Mouse (Mus musculus): ENCODE measurements around the gene Scn4b. TPM values are rescaled to one million over a fixed set of nuclear protein-coding genes. Genes with fewer than 3 reads are reported as not detected.

Gene Scn4b
- polyA plus RNA-seq, 1 experiment from 2014 or later: 0.28 TPM

DNA sequence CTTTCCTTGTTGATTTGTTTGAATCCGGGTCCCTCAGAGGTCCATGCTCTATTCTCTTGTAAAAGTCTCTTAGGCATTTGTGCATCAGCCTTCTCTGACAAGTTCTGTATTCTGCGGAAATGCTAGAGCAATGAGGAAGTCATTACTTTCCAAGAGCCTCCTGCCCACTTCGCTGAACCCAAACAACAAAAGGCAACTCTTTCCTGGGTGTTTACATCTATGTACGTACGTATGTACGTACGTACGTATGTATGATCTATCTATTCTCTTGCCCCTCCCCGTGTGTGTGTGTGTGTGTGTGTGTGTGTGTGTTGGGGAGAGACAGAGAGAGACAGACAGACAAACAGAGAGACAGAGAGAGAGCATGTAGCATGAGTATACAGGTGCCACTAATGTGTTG is 21.4 kb upstream of the Scn4b start:
- Histone ChIP-seq H3K4me1 (replicated peaks) (peaks cover 35% of the 10 kb centered on the region), H3K27ac (no peak overlapping the region), H3K27me3 (no peaks in the 10 kb centered on the region; the same call in 1 of the 2 replicates), H3K9me3 (no peaks in the 10 kb centered on the region), H3K4me3 (replicated peaks) (no peak overlapping the region), H3K9ac (replicated peaks) (no peak overlapping the region), H3K4me2 (no peak overlapping the region), H3K36me3 (no peaks in the 10 kb centered on the region)
- WGBS: 60% methylated on average over 9 of the region's 9 CpGs
- no peak for ATAC-seq (ENCODE audit: insufficient number of reproducible peaks, insufficient read depth, low FRiP score, low TSS enrichment, low read depth)

DNA sequence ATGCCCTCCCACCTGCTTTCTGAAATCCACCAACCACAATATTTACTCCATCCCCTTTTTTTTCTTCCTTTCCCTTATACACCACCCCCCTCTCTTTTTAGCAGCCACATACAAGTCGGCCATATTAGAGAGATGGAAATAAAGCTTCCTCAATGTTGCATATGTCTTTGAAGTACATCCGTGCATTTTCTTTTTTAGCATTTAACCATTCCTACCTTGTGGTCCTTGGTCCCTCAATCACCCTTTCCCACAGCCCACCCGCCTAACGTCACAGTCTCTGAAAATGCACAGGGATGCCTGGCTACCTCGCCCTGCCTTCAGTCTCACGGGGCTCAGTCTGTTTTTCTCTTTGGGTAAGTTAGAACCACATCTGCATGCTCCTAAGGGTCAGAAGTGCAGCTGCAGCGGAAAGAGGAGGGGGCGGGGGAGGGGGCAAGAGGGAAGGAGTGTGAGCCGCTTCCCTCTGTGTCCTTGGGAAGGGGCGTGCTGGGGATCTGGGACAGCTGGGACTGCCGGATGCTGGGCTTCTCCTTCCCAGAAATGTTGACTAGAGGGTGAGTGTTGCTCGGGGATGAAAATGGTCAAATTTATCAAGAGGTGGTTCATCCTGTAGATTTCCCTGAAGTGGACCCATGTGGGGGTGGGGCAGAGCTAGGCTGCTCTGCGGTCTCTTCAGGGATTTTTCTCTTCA is 20.3 kb upstream of the Scn4b start, which contains the start of gene Scn2b:
Scn2b (plus strand) TSS at position 42 of the 691 bp plus-strand sequence.
- WGBS: under 1% methylated on average over 13 of the region's 13 CpGs
- H3K27ac ChIP-seq: peak within 1 kb of the TSS; percentile 94
- H3K4me1 ChIP-seq (replicated peaks): peaks cover 44% of the 10 kb centered on the region
- H3K4me3 ChIP-seq (replicated peaks): peak within 1 kb of the TSS; percentile 68
- 0 out of 2 replicates have a peak, but pooled peaks have one; percentile 53 for ATAC-seq (ENCODE audit: insufficient number of reproducible peaks, insufficient read depth, low FRiP score, low TSS enrichment, low read depth)
- peak within 1 kb of the TSS; percentile 84 for H3K4me2 ChIP-seq
- H3K27me3 ChIP-seq: no peaks in the 10 kb centered on the region; the same call in 1 of the 2 replicates
- no peaks in the 10 kb centered on the region for H3K9me3 ChIP-seq
- no peaks in the 10 kb centered on the region for H3K36me3 ChIP-seq
- peak within 1 kb of the TSS; percentile 77 for H3K9ac ChIP-seq (replicated peaks)

DNA sequence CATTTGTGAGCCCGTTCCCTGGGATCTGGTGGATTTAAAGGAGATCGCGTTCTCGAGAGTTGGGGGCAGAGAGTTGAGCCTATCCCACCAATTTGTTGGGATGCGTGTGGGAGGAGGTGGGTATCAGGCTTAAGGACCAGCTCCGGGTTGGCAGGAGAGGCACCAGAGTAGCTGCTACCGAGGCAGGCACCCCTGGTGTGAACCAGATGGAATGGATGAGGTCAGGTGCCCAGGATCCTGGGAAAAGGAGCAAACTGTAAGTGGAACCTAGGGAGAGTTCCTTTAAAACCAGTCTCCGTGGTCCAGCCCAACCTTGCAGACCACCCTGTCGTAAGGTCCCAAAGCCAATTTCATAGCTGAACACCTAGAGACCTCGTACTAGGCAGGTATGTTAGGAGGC is 19.6 kb upstream of the Scn4b start:
- peak overlapping the region; percentile 77 for H3K9ac ChIP-seq (replicated peaks)
- peak overlapping the region; percentile 68 for H3K4me3 ChIP-seq (replicated peaks)
- WGBS: 13% methylated on average over 10 of the region's 10 CpGs
- no peaks in the 10 kb centered on the region for H3K36me3 ChIP-seq
- H3K9me3 ChIP-seq: no peaks in the 10 kb centered on the region
- H3K4me2 ChIP-seq: peak overlapping the region; percentile 84
- H3K4me1 ChIP-seq (replicated peaks): peaks cover 44% of the 10 kb centered on the region
- H3K27me3 ChIP-seq: no peaks in the 10 kb centered on the region; the same call in 1 of the 2 replicates
- H3K27ac ChIP-seq: peak overlapping the region; percentile 94
- no peak for ATAC-seq (ENCODE audit: insufficient number of reproducible peaks, insufficient read depth, low FRiP score, low TSS enrichment, low read depth)

DNA sequence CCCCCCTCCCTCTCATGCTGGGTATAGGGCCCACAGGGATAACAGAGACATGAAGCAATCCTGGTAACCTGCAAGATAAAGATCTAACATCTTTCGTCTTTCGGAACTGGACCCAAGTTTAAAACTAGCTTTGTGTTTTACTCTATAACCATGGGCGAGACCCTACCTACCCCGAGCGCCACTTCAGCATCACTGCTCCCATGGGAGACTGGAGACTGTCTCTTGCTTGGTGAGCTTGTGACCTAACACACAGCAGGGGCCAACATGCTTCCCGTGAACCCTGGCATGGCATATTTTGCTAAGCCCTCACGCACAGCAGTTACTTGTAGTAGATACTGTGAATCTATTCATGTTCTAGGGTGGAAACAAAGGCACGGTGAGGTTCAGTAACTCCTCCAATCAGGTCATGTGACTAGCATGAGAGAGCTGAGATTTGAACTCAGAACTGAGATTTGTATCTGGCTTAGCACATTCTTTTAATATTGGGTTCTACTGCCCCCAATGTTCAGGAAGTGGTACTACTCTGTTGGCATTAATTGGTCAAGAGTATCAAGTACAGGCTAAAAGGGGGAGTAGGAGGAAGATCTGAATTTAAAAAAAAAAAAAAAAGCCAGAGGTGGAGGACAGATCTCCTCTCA is 18.8 kb upstream of the Scn4b start:
- Histone ChIP-seq H3K9ac (replicated peaks) (peak overlapping the region; percentile 77; the same call in 1 of the 2 replicates), H3K27me3 (no peaks in the 10 kb centered on the region; the same call in 1 of the 2 replicates), H3K4me1 (replicated peaks) (peaks cover 44% of the 10 kb centered on the region), H3K9me3 (no peaks in the 10 kb centered on the region), H3K4me2 (peak overlapping the region; percentile 84), H3K4me3 (replicated peaks) (peak overlapping the region; percentile 68), H3K27ac (no peak overlapping the region), H3K36me3 (0 out of 2 replicates have a peak, but pooled peaks cover under 1% of the 10 kb centered on the region)
- no peak for ATAC-seq (ENCODE audit: insufficient number of reproducible peaks, insufficient read depth, low FRiP score, low TSS enrichment, low read depth)
- WGBS: 93% methylated on average over 8 of the region's 8 CpGs

DNA sequence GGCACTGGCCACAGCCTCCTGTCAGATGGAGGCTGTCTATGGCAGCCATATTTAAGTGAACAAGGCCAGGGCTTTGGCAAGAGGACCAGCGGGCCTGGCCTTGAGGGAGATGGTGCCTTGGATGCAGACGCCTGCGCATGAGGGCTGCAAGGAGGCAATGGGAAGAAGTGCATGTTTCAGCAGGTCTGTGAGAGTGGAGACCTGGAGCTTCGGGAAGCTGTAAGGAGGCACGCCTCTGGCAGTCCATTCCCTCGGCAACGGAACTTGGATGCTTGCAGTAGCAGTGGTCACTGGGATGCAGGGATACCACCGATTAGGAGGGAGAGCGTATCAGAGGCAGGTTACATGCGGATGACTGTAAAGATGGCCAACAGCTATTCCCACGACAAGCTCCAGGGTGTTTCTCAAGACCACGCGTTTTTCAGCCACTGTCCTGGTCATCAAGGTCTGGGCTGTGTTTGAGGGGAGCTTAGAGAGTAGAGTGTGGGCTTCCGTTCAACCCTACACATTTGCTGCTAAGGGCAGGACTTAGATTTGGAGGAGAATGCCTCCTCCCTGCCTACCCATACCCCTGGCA is 18.2 kb upstream of the Scn4b start:
- Histone ChIP-seq H3K9ac (replicated peaks) (no peak overlapping the region), H3K36me3 (peaks cover 7% of the 10 kb centered on the region), H3K4me1 (replicated peaks) (peaks cover 44% of the 10 kb centered on the region), H3K4me2 (no peak overlapping the region), H3K9me3 (no peaks in the 10 kb centered on the region), H3K4me3 (replicated peaks) (no peak overlapping the region), H3K27ac (no peak overlapping the region), H3K27me3 (no peaks in the 10 kb centered on the region; the same call in 1 of the 2 replicates)
- ATAC-seq (ENCODE audit: insufficient number of reproducible peaks, insufficient read depth, low FRiP score, low TSS enrichment, low read depth): no peak
- 82% methylated on average over 14 of the region's 14 CpGs for WGBS

DNA sequence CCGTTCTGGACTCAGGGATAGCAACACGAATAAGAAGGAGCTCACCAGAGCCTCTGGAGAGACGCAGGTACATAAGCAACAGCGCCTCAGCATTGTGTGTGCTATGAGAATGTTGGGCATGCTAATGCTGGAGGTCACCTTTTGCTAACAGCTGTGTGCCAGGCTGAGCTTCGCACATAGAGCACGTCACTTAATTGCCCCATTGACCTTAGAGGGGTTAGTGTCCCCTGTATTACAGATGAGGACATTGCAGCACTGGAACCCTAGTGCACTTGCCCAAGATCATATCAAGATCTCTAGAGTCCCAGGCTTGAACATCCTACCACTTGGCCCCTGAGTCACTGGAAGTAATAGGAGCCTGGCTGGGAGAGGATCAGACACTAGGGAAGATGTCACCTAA is 17.6 kb upstream of the Scn4b start:
- H3K27ac ChIP-seq: no peak overlapping the region
- no peak overlapping the region for H3K4me3 ChIP-seq (replicated peaks)
- no peak overlapping the region for H3K4me2 ChIP-seq
- H3K4me1 ChIP-seq (replicated peaks): peaks cover 39% of the 10 kb centered on the region
- H3K36me3 ChIP-seq: peaks cover 12% of the 10 kb centered on the region
- H3K27me3 ChIP-seq: no peaks in the 10 kb centered on the region; the same call in 1 of the 2 replicates
- no peaks in the 10 kb centered on the region for H3K9me3 ChIP-seq
- WGBS: 82% methylated on average over 6 of the region's 6 CpGs
- no peak for ATAC-seq (ENCODE audit: insufficient number of reproducible peaks, insufficient read depth, low FRiP score, low TSS enrichment, low read depth)
- H3K9ac ChIP-seq (replicated peaks): no peak overlapping the region

DNA sequence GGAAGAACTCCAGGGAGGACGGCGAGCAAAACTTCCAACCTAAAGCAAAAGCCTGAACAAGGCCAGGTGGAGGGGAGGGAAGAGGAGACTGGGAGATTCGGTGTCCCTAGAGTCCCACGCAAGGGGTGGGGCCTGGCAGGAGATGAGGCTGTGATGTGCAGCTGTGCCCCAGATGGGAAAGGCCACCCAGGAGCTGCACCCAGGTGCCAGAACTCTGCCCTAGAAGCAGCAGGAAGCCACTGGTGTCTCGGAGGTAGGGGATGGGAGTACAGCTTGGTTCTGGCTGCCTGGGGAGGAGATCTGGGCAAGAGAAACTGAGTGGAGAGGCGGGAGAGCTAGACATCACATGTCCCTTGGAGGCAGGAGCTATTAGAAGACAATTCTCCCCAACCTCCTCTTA is 17.2 kb upstream of the Scn4b start:
- H3K9me3 ChIP-seq: no peaks in the 10 kb centered on the region
- no peak overlapping the region for H3K4me2 ChIP-seq
- ATAC-seq (ENCODE audit: insufficient number of reproducible peaks, insufficient read depth, low FRiP score, low TSS enrichment, low read depth): no peak
- no peak overlapping the region; the same call in 1 of the 2 replicates for H3K9ac ChIP-seq (replicated peaks)
- H3K4me3 ChIP-seq (replicated peaks): no peak overlapping the region
- WGBS: 46% methylated on average over 6 of the region's 6 CpGs
- H3K36me3 ChIP-seq: peaks cover 17% of the 10 kb centered on the region
- no peak overlapping the region for H3K27ac ChIP-seq
- H3K27me3 ChIP-seq: no peaks in the 10 kb centered on the region; the same call in 1 of the 2 replicates
- H3K4me1 ChIP-seq (replicated peaks): peaks cover 36% of the 10 kb centered on the region

DNA sequence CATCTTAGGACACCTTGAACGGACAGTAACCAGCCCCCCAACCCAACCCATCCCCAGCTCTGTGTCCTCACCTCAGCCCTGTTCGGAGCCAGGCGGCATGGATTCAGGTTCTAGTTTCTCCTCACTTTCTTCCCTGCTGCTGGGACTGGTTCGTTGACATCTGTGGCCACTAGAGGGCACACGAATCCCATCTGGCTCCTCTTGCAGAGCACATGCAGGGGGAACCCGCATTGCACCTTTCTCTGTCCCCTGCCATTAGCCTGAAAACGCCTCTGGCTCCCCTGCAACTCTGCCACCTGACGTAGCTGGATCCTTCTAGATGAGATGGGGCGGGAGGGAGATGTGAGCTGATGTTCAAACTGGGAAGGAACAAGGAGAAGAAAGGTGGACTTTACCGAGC is 16.4 kb upstream of the Scn4b start:
- ATAC-seq (ENCODE audit: insufficient number of reproducible peaks, insufficient read depth, low FRiP score, low TSS enrichment, low read depth): no peak; the same call in 1 of the 2 replicates
- Histone ChIP-seq H3K4me2 (peak overlapping the region; percentile 43), H3K27me3 (no peaks in the 10 kb centered on the region; the same call in 1 of the 2 replicates), H3K36me3 (peaks cover 24% of the 10 kb centered on the region), H3K27ac (no peak overlapping the region), H3K9ac (replicated peaks) (peak overlapping the region; percentile 13; the same call in 1 of the 2 replicates), H3K4me1 (replicated peaks) (peaks cover 28% of the 10 kb centered on the region), H3K4me3 (replicated peaks) (peak overlapping the region; percentile 13), H3K9me3 (no peaks in the 10 kb centered on the region)
- 4% methylated on average over 10 of the region's 10 CpGs for WGBS

DNA sequence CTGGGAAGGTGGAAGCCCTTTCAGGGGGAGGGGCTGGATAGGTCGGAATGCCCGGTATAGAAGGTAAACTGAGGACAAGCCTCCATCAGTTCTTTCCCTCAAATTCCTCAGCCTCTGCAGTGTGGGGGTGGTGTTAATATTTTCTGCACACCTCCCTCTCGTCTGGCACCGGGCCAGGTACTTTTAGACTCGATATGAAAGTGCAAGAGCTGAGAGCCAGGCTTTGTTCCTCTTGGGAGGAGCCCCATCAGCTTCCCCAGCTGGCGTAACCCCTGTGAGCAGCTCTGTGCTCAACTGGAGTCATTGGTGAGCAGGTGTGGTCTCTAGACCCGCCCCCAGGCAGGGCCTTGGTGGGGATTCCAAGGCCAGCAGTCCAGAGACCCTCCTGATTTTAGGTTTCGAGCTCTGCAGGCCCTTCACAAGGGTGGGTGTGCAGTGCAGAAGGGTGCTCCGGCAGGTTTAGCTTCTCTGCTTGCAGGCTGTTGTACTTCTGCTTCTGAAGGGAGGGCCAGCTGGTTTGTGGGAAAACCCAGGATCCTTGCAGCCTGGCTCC is 15.9 kb upstream of the Scn4b start:
- Histone ChIP-seq H3K27me3 (no peaks in the 10 kb centered on the region; the same call in 1 of the 2 replicates), H3K4me2 (peak overlapping the region; percentile 43), H3K27ac (no peak overlapping the region), H3K4me1 (replicated peaks) (peaks cover 25% of the 10 kb centered on the region), H3K9ac (replicated peaks) (peak overlapping the region; percentile 13), H3K9me3 (no peaks in the 10 kb centered on the region), H3K4me3 (replicated peaks) (peak overlapping the region; percentile 13), H3K36me3 (peaks cover 27% of the 10 kb centered on the region)
- no peak for ATAC-seq (ENCODE audit: insufficient number of reproducible peaks, insufficient read depth, low FRiP score, low TSS enrichment, low read depth)
- WGBS: 28% methylated on average over 9 of the region's 9 CpGs

DNA sequence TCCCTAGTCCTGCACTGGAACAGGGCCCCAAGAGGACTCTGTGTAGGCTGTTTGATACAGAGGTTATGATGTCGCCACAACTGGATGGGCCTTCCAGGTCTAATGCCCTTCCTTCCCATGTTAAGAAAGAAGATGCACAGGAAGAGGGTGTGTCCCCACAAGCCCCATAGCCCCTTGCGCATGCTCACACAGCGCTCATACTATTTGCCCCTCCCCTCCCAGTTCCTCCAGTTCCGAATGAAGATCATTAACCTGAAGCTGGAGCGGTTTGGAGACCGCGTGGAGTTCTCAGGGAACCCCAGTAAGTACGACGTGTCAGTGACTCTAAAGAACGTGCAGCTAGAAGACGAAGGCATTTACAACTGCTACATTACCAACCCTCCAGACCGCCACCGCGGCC is 13.0 kb upstream of the Scn4b start:
- ATAC-seq (ENCODE audit: insufficient number of reproducible peaks, insufficient read depth, low FRiP score, low TSS enrichment, low read depth): no peak
- peaks cover 27% of the 10 kb centered on the region for H3K36me3 ChIP-seq
- 91% methylated on average over 14 of the region's 14 CpGs for WGBS
- no peaks in the 10 kb centered on the region for H3K9me3 ChIP-seq
- H3K9ac ChIP-seq (replicated peaks): no peak overlapping the region
- H3K4me3 ChIP-seq (replicated peaks): no peak overlapping the region
- no peak overlapping the region for H3K4me2 ChIP-seq
- H3K27me3 ChIP-seq: no peaks in the 10 kb centered on the region; the same call in 1 of the 2 replicates
- peaks cover 13% of the 10 kb centered on the region for H3K4me1 ChIP-seq (replicated peaks)
- no peak overlapping the region for H3K27ac ChIP-seq

DNA sequence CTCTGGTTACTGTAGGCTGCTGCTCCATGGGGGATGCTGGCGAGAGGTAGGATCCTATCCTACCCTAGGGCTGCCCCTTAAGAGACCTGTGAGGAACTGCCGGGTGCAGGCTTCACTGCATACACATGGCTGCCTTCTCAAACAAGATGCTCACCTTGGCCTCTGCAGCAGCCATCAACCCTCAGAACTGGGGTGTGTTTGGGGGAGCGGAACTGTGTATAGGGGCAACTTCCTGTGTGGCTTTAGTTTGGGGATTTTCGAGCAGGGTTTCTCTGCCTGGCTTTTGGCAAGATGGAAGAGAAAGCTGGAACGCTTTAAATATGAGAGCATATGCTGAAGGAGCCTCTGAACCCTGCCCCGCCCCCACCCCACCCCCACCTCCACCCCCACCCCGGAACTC is 11.3 kb upstream of the Scn4b start:
- H3K27ac ChIP-seq: no peak overlapping the region
- H3K36me3 ChIP-seq: peaks cover 27% of the 10 kb centered on the region
- no peaks in the 10 kb centered on the region for H3K27me3 ChIP-seq
- WGBS: 66% methylated on average over 7 of the region's 7 CpGs
- H3K4me2 ChIP-seq: no peak overlapping the region
- no peak overlapping the region for H3K9ac ChIP-seq (replicated peaks)
- no peak overlapping the region for H3K4me3 ChIP-seq (replicated peaks)
- peaks cover 8% of the 10 kb centered on the region for H3K4me1 ChIP-seq (replicated peaks)
- no peak for ATAC-seq (ENCODE audit: insufficient number of reproducible peaks, insufficient read depth, low FRiP score, low TSS enrichment, low read depth)
- no peaks in the 10 kb centered on the region for H3K9me3 ChIP-seq

All from limb, embryonic 12.5 days (tissue).